Mouse (Mus musculus) 416B (cell line): ENCODE measurements at regions not wholly inside any gene's neighbourhood (a gene's known extent, or its start where the extent isn't known, plus 50 kb on each side); places are given as distances from the start of the nearest gene placed in this dataset.

ENCODE experiments used
- DNase-seq: peaks from one replicate; pipeline ENCODE4 v3.0.0; 2011; ENCODE audit warnings: low read depth

GRCm38 (mm10) chrX:96876239-96876638, 163.0 kb downstream of the Gpr165 start:
- peak; percentile 22 for DNase-seq

GRCm38 (mm10) chrX:96878721-96879120, 165.5 kb downstream of the Gpr165 start:
- peak; percentile 57 for DNase-seq

GRCm38 (mm10) chrX:96879154-96879553, 165.9 kb downstream of the Gpr165 start:
- no peak for DNase-seq

GRCm38 (mm10) chrX:96900636-96901035, 171.8 kb upstream of the Pgr15l start:
- peak; percentile 47 for DNase-seq
